Mouse (Mus musculus) MN1 (cell line): ENCODE measurements around the gene Gdpgp1.

Experiments used
- DNase-seq: peaks from one replicate; pipeline ENCODE4 v3.0.0-alpha.2; 2016; ENCODE audit warnings: low spot score

The Gdpgp1 gene

GRCm38 (mm10) chr7:80280998-80281397, 48.3 kb downstream of the Gdpgp1 start:
- no peak for DNase-seq

- no peak for DNase-seq
These were observed 49.0 kb downstream of the Gdpgp1 start for GRCm38 (mm10) chr7:80281646-80282045.

- no peak for DNase-seq
These were observed 50.7 kb downstream of the Gdpgp1 start for GRCm38 (mm10) chr7:80283226-80283918.

- no peak for DNase-seq
These were observed 51.7 kb downstream of the Gdpgp1 start for GRCm38 (mm10) chr7:80284391-80284790.

GRCm38 (mm10) chr7:80285725-80286124, 53.1 kb downstream of the Gdpgp1 start:
- no peak for DNase-seq

GRCm38 (mm10) chr7:80287736-80288135, 55.1 kb downstream of the Gdpgp1 start:
- DNase-seq = no peak
